ENCODE assay signal across 11 mouse cellular contexts in the genomic region with DNA sequence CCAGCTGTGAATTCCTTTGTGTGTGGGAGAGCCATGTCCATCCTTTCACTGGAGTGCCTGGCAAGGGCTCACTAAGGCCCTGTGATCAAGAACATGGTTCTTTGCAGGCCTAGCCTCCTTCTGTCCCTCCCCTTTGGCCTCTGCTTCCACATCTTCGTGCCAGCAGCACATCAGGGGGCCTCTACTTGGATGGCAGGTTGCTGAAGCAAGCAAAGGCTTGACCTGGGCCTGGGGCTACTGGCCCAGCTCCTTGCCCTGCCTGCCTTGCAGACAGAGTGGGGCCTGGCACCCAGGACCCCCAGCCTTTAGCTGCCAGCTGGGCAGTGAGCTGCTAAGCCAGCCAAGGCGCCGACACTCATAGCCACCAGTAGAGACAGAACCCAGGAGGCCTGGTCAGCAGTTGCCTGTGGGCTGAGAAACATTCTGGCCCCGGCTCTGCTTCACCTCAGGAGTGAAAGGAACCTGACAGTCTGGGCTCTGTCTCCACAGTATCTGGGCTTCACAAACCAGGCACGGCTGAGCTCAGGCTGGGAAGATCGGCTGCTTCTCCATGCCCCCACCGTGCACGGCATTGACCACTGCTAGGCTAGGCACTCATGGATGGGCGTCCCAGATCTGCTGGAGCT.
A peak's percentile ranks its signal among the peaks of the same experiment; 100 is the strongest.
DNase-seq lines count a peak whose midpoint lies in the region; ATAC-seq lines count a peak whose summit lies in the region.
"Had no signal": no experiment of that assay in that cellular context is flagged by ENCODE, and none has a peak within 500 bp of the region (broad histone marks: within the 10 kb centered on the region; RNA-seq: fewer than 3 reads in every experiment).

No protein-coding gene starts in this region.

- H3K9me3 ChIP-seq in kidney, embryonic 15.5 days (replicated peaks) = no peaks in the 10 kb centered on the region
- no peaks in the 10 kb centered on the region for H3K9me3 ChIP-seq in hindbrain, embryonic 16.5 days (ENCODE audit: control insufficient read depth, low read length)

- H3K4me3 ChIP-seq in kidney, embryonic 15.5 days (replicated peaks) = no peak overlapping the region
- no peak overlapping the region for H3K4me3 ChIP-seq in hindbrain, embryonic 16.5 days (ENCODE audit: low read length)

- no peaks in the 10 kb centered on the region for H3K27me3 ChIP-seq in kidney, embryonic 15.5 days
- no peaks in the 10 kb centered on the region for H3K27me3 ChIP-seq in hindbrain, embryonic 16.5 days (replicated peaks; ENCODE audit: control insufficient read depth, insufficient read depth, low read length)

- no peak for DNase-seq in kidney, postnatal 25 days
- DNase-seq in cerebellum, adult 11 months = peak; percentile 52
- peak; percentile 90 to 91 for DNase-seq in cerebellum, postnatal 14 days
- DNase-seq in adrenal gland, postnatal 10 days = no peak
- DNase-seq in spleen, postnatal 4 days (ENCODE audit: low spot score in 2 of 2) = no peak
- DNase-seq: gastrocnemius, postnatal 10 days; liver; lung, postnatal 14 days had no signal

- H3K4me2 ChIP-seq in kidney, embryonic 15.5 days = no peak overlapping the region
- no peak overlapping the region for H3K4me2 ChIP-seq in hindbrain, embryonic 16.5 days (ENCODE audit: low read length)

- H3K36me3 ChIP-seq in kidney, embryonic 15.5 days = no peaks in the 10 kb centered on the region
- H3K36me3 ChIP-seq in hindbrain, embryonic 16.5 days (ENCODE audit: control insufficient read depth, insufficient read depth, low read length) = no peaks in the 10 kb centered on the region

- peaks cover 35% of the 10 kb centered on the region for H3K4me1 ChIP-seq in kidney, embryonic 15.5 days
- peaks cover 15% of the 10 kb centered on the region for H3K4me1 ChIP-seq in hindbrain, embryonic 16.5 days (ENCODE audit: control insufficient read depth, insufficient read depth, low read depth, low read length)

- WGBS in kidney, embryonic 15.5 days = 81% methylated on average over 9 of the region's 9 CpGs
- WGBS in hindbrain, embryonic 16.5 days = 61% methylated on average over 9 of the region's 9 CpGs

- no peak overlapping the region for H3K27ac ChIP-seq in kidney, embryonic 15.5 days
- 0 out of 2 replicates have a peak overlapping the region, but pooled peaks have one; percentile 42 for H3K27ac ChIP-seq in hindbrain, embryonic 16.5 days (ENCODE audit: low read depth, low read length)

- ATAC-seq in kidney, embryonic 15.5 days (replicated peaks; ENCODE audit: low FRiP score) = peak; percentile 31; the same call in 1 of the 2 replicates
- peak; percentile 62 for ATAC-seq in hindbrain, embryonic 16.5 days
- no peak for ATAC-seq in CD4-positive, CD25-positive, alpha-beta regulatory T cell, adult 4 months

- no peak overlapping the region for H3K9ac ChIP-seq in kidney, embryonic 15.5 days
- H3K9ac ChIP-seq in hindbrain, embryonic 16.5 days (ENCODE audit: low read depth, low read length) = no peak overlapping the region; the same call in 1 of the 2 replicates

Comparison
In these comparisons a context has a peak if more than half of its experiments do, and no peak if none do; other contexts are left out.
1. DNase-seq: peak in cerebellum, adult 11 months (single experiment) and cerebellum, postnatal 14 days (2 of 2); none in kidney, postnatal 25 days (0 of 2), adrenal gland, postnatal 10 days (single experiment) and spleen, postnatal 4 days (0 of 2).